Mouse (Mus musculus): ENCODE data around the gene Magi2. TPM values are rescaled to one million over a fixed set of nuclear protein-coding genes. Genes with fewer than 3 reads are reported as not detected.

The Magi2 gene
- polyA plus RNA-seq, 1 experiment from 2014 or later: 2.7 TPM

- Histone ChIP-seq H3K27ac (replicated peaks) (no peak overlapping the region), H3K9ac (no peak overlapping the region), H3K9me3 (no peaks in the 10 kb centered on the region), H3K4me2 (no peak overlapping the region), H3K36me3 (no peaks in the 10 kb centered on the region), H3K4me1 (no peaks in the 10 kb centered on the region), H3K4me3 (no peak overlapping the region), H3K27me3 (replicated peaks) (no peaks in the 10 kb centered on the region)
- no peak for ATAC-seq (ENCODE audit: extremely low read depth, insufficient number of reproducible peaks, low FRiP score, low TSS enrichment)
Measured at GRCm38 (mm10) chr5:19462541-19462940, 235.7 kb downstream of the Magi2 start.

GRCm38 (mm10) chr5:19465383-19465782 lies 238.5 kb downstream of the Magi2 start:
- no peak for ATAC-seq (ENCODE audit: extremely low read depth, insufficient number of reproducible peaks, low FRiP score, low TSS enrichment)
- no peaks in the 10 kb centered on the region for H3K36me3 ChIP-seq
- H3K9ac ChIP-seq: no peak overlapping the region
- no peaks in the 10 kb centered on the region for H3K4me1 ChIP-seq
- no peaks in the 10 kb centered on the region for H3K9me3 ChIP-seq
- H3K27ac ChIP-seq (replicated peaks): no peak overlapping the region
- 50% methylated on average over 2 of the region's 2 CpGs for WGBS
- no peaks in the 10 kb centered on the region for H3K27me3 ChIP-seq (replicated peaks)
- no peak overlapping the region for H3K4me2 ChIP-seq
- H3K4me3 ChIP-seq: no peak overlapping the region

GRCm38 (mm10) chr5:19472851-19473439 lies 246.1 kb downstream of the Magi2 start:
- no peaks in the 10 kb centered on the region for H3K36me3 ChIP-seq
- H3K27ac ChIP-seq (replicated peaks): no peak overlapping the region
- H3K4me2 ChIP-seq: no peak overlapping the region
- H3K9ac ChIP-seq: no peak overlapping the region
- H3K27me3 ChIP-seq (replicated peaks): no peaks in the 10 kb centered on the region
- 72% methylated on average over 4 of the region's 4 CpGs for WGBS
- ATAC-seq (ENCODE audit: extremely low read depth, insufficient number of reproducible peaks, low FRiP score, low TSS enrichment): no peak
- H3K9me3 ChIP-seq: no peaks in the 10 kb centered on the region
- H3K4me3 ChIP-seq: no peak overlapping the region
- no peaks in the 10 kb centered on the region for H3K4me1 ChIP-seq

GRCm38 (mm10) chr5:19482981-19483380 lies 256.1 kb downstream of the Magi2 start:
- H3K27me3 ChIP-seq (replicated peaks): no peaks in the 10 kb centered on the region
- no peak for ATAC-seq (ENCODE audit: extremely low read depth, insufficient number of reproducible peaks, low FRiP score, low TSS enrichment)
- H3K4me3 ChIP-seq: no peak overlapping the region
- no peak overlapping the region for H3K9ac ChIP-seq
- no peak overlapping the region for H3K27ac ChIP-seq (replicated peaks)
- WGBS: 78% methylated on average over 3 of the region's 3 CpGs
- H3K4me2 ChIP-seq: no peak overlapping the region
- no peaks in the 10 kb centered on the region for H3K9me3 ChIP-seq
- no peaks in the 10 kb centered on the region for H3K4me1 ChIP-seq
- no peaks in the 10 kb centered on the region for H3K36me3 ChIP-seq

- no peaks in the 10 kb centered on the region for H3K36me3 ChIP-seq
- WGBS: 18% methylated on average over 7 of the region's 7 CpGs
Measured at GRCm38 (mm10) chr5:19487947-19488346, 261.1 kb downstream of the Magi2 start.

GRCm38 (mm10) chr5:19501005-19501404 lies 274.2 kb downstream of the Magi2 start:
- Histone ChIP-seq H3K27me3 (replicated peaks) (no peaks in the 10 kb centered on the region), H3K9me3 (no peaks in the 10 kb centered on the region), H3K9ac (no peak overlapping the region), H3K4me3 (no peak overlapping the region), H3K4me1 (no peaks in the 10 kb centered on the region), H3K4me2 (no peak overlapping the region), H3K27ac (replicated peaks) (no peak overlapping the region), H3K36me3 (no peaks in the 10 kb centered on the region)
- 55% methylated on average over 3 of the region's 3 CpGs for WGBS
- ATAC-seq (ENCODE audit: extremely low read depth, insufficient number of reproducible peaks, low FRiP score, low TSS enrichment): no peak

More at GRCm38 (mm10) chr5:19487947-19488346, 261.1 kb downstream of the Magi2 start:
- H3K27me3 ChIP-seq (replicated peaks): no peaks in the 10 kb centered on the region
- no peak overlapping the region for H3K27ac ChIP-seq (replicated peaks)
- no peak for ATAC-seq (ENCODE audit: extremely low read depth, insufficient number of reproducible peaks, low FRiP score, low TSS enrichment)
- no peaks in the 10 kb centered on the region for H3K4me1 ChIP-seq
- no peak overlapping the region for H3K9ac ChIP-seq
- H3K4me2 ChIP-seq: no peak overlapping the region
- no peak overlapping the region for H3K4me3 ChIP-seq
- H3K9me3 ChIP-seq: no peaks in the 10 kb centered on the region

- Histone ChIP-seq H3K4me2 (no peak overlapping the region), H3K4me3 (no peak overlapping the region), H3K27ac (replicated peaks) (no peak overlapping the region), H3K4me1 (no peaks in the 10 kb centered on the region), H3K9me3 (no peaks in the 10 kb centered on the region), H3K9ac (no peak overlapping the region), H3K36me3 (no peaks in the 10 kb centered on the region), H3K27me3 (replicated peaks) (no peaks in the 10 kb centered on the region)
- no peak for ATAC-seq (ENCODE audit: extremely low read depth, insufficient number of reproducible peaks, low FRiP score, low TSS enrichment)
Measured at GRCm38 (mm10) chr5:19522168-19522567, 295.3 kb downstream of the Magi2 start.

GRCm38 (mm10) chr5:19539348-19539747 lies 312.5 kb downstream of the Magi2 start:
- Histone ChIP-seq H3K4me1 (no peaks in the 10 kb centered on the region), H3K4me3 (no peak overlapping the region), H3K27me3 (replicated peaks) (no peaks in the 10 kb centered on the region), H3K27ac (replicated peaks) (no peak overlapping the region), H3K4me2 (no peak overlapping the region), H3K9me3 (no peaks in the 10 kb centered on the region), H3K9ac (no peak overlapping the region), H3K36me3 (no peaks in the 10 kb centered on the region)
- no peak for ATAC-seq (ENCODE audit: extremely low read depth, insufficient number of reproducible peaks, low FRiP score, low TSS enrichment)
- 37% methylated on average over 2 of the region's 2 CpGs for WGBS

GRCm38 (mm10) chr5:19546424-19546823 lies 319.6 kb downstream of the Magi2 start:
- Histone ChIP-seq H3K27ac (replicated peaks) (no peak overlapping the region), H3K27me3 (replicated peaks) (no peaks in the 10 kb centered on the region), H3K36me3 (no peaks in the 10 kb centered on the region), H3K9ac (no peak overlapping the region), H3K4me3 (no peak overlapping the region), H3K4me1 (no peaks in the 10 kb centered on the region), H3K4me2 (no peak overlapping the region), H3K9me3 (no peaks in the 10 kb centered on the region)
- 60% methylated on average over 4 of the region's 4 CpGs for WGBS
- ATAC-seq (ENCODE audit: extremely low read depth, insufficient number of reproducible peaks, low FRiP score, low TSS enrichment): no peak

GRCm38 (mm10) chr5:19546900-19547299 lies 320.1 kb downstream of the Magi2 start:
- 62% methylated on average over 2 of the region's 2 CpGs for WGBS

GRCm38 (mm10) chr5:19553510-19553909 lies 326.7 kb downstream of the Magi2 start:
- H3K27me3 ChIP-seq (replicated peaks): no peaks in the 10 kb centered on the region
- no peak overlapping the region for H3K4me3 ChIP-seq
- H3K36me3 ChIP-seq: no peaks in the 10 kb centered on the region
- ATAC-seq (ENCODE audit: extremely low read depth, insufficient number of reproducible peaks, low FRiP score, low TSS enrichment): no peak
- no peak overlapping the region for H3K4me2 ChIP-seq
- WGBS: 70% methylated on average over 3 of the region's 3 CpGs
- H3K9me3 ChIP-seq: no peaks in the 10 kb centered on the region
- H3K9ac ChIP-seq: no peak overlapping the region
- H3K27ac ChIP-seq (replicated peaks): no peak overlapping the region
- no peaks in the 10 kb centered on the region for H3K4me1 ChIP-seq

More at GRCm38 (mm10) chr5:19546900-19547299, 320.1 kb downstream of the Magi2 start:
- Histone ChIP-seq H3K9me3 (no peaks in the 10 kb centered on the region), H3K4me2 (no peak overlapping the region), H3K4me1 (no peaks in the 10 kb centered on the region), H3K9ac (no peak overlapping the region), H3K36me3 (no peaks in the 10 kb centered on the region), H3K27ac (replicated peaks) (no peak overlapping the region), H3K27me3 (replicated peaks) (no peaks in the 10 kb centered on the region), H3K4me3 (no peak overlapping the region)
- ATAC-seq (ENCODE audit: extremely low read depth, insufficient number of reproducible peaks, low FRiP score, low TSS enrichment): no peak

- no peak overlapping the region for H3K4me2 ChIP-seq
- H3K27ac ChIP-seq (replicated peaks): no peak overlapping the region
- no peaks in the 10 kb centered on the region for H3K4me1 ChIP-seq
- no peak overlapping the region for H3K4me3 ChIP-seq
- no peak overlapping the region for H3K9ac ChIP-seq
- no peaks in the 10 kb centered on the region for H3K36me3 ChIP-seq
- 84% methylated on average over 3 of the region's 3 CpGs for WGBS
- H3K27me3 ChIP-seq (replicated peaks): no peaks in the 10 kb centered on the region
- ATAC-seq (ENCODE audit: extremely low read depth, insufficient number of reproducible peaks, low FRiP score, low TSS enrichment): no peak
- H3K9me3 ChIP-seq: no peaks in the 10 kb centered on the region
Measured at GRCm38 (mm10) chr5:19565636-19566035, 338.8 kb downstream of the Magi2 start.
